Mouse (Mus musculus) lung, postnatal 36 days (tissue): ENCODE data around the gene Slc39a9.
A peak's percentile ranks its signal among the peaks of the same experiment; 100 is the strongest.

Experiments
- DNase-seq: peaks from one replicate; pipeline ENCODE4 v3.0.0; 2022; ENCODE audit warnings: mixed read lengths

Slc39a9 gene

DNA sequence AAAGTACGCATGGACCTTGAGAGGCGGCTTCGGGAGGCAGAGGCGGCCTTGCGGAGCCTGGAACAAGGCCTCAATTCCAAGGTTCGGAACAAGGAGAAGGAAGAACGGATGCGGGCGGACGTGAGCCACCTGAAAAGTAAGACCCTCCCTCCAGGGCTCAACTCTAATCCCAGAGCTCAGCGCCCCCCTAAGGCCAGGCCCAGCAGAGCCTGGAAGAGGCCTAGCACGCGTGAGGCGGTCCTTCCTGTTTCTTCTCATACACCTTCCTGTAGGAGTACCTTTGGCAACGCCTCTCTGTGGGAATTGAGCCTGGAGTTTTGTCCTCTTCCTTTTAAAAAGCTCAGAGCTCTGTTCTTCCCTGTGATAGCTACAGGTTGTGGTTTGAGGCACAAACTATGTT, 77.8 kb downstream of the Slc39a9 start:
- no peak for DNase-seq

DNA sequence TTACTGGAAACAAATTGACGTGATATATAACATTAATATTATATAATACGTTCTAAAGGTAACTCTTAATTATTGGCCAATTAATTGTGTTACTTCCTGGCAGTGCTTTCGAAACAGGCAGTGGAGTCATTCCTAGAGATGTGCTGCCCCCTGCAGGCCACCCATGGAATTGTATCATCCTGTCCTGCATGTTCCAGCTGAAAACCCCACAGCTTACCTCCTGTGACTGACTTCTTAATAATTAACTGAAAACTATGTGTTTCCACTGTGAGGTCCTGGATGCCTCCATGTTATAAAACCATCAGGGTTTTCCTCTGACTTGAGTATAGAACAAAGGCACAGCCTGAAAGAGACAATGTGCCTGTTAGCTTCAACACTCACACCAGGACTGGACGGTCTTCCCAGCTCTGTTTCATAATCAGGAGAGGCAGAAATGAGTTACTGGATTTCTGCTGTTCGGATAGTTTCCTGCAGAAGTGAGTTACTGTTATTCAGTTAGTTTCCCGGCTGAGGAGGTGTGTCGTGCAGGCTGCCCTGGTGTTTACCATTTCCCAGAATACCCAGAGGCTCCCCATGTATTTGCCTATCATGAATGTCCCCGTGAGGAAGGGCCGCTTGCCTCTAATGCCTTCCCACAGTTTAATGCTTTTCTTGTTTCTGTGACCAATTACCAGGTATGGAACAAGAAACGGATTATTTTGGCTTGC, 81.3 kb downstream of the Slc39a9 start:
- peak; percentile 90 for DNase-seq

DNA sequence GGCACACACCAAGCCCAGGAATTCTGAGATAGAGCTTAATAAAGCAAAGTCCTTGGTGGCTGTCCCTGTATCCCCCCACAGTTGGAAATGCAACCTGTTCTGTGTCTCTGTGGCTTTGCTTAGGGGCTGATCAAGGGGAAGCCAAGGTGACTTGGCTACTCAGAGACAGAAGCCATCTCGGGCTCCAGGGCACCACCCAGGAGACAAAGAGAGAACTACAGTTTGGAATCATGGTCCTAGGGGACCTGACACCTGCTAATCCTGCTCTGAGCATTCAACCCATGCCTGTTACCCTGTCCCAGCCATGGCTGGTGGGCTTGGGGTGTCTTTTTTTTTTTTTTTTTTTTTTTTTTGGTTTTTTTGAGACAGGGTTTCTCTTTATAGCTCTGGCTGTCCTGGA, 84.5 kb downstream of the Slc39a9 start:
- no peak for DNase-seq

DNA sequence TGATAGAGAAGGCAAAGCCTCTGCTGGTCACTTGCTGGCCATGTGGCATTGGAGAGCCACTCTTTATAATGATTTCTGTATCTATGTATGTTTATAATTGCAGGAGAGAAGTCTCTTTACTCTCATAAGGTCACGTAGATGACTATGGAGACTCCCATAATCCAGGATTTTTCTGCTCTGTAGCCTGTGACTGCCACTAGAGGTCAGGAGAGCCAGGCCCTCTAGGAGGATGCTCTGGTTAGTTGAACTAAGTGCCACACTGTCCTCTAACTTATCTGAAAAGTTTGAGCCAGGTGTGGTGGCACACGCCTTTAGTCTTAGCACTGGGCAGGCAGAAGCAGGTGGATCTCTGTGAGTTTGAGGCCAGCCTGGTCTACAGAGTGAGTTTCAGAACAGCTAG, 85.1 kb downstream of the Slc39a9 start:
- no peak for DNase-seq

DNA sequence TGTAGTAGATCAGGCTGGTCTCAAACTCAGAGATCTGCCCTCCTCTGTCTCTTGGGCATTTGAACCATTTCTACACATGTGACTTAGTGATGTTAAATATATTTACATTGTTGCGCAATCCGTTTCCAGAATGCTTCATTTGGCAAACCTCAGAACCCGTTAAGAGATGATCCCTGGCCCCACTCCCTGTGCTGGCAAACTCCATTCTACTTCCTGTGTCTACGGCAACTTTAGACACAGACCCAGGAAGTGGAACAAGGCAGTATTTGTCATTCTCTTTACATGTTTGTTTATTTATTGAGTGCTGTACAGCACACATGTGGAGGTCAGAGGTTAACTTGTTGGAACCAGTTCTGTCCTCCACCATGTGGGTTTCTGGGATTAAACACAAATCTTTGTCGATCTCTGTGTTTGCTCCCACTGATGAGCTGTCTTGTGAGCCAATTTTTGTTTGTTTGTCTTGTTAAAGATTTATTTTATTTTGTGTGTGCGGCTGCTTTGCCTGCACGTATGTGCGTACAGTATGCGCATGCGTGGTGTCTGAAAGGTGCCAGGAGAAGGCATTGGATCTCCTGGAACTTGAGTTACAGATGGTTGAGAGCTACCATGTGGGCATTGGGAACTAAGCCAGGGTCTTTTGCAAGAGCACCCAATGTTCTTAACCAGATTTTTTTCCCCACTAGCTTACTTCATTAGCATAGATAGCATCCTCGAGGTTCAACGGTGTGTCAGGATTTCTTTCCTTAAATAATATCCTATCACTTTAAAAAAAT, 86.3 kb downstream of the Slc39a9 start:
- DNase-seq, result peak; percentile 84

DNA sequence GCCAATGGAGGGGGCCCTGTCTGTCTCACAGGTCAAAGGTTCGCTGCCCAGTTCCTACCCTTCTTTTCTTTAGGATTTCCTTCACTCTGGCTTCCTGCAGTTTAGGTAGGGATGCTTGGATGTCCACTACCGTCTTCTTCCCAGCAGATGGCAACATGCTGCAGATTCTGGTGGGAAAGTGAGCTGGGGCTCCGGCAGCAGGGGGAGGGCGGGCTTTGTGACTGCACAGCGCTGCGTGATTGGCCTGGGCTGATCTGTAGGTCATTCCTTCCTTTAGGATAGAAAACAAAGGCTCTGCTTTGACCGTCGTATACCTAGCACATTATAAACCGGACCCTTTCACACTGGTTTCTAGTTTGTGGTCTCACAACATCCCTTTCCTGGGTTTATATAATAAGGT, 86.9 kb downstream of the Slc39a9 start:
- DNase-seq, result peak; percentile 66
